Mouse (Mus musculus) left cerebral cortex, postnatal 36 days (tissue): ENCODE results near the gene Sult1b1. TPM values are rescaled to one million over a fixed set of nuclear protein-coding genes. Genes with fewer than 3 reads are reported as not detected.

Experiments used
- total RNA-seq, 2 experiments: library from RNA; stranded (reverse); gene quantifications; 2 replicates each; pipeline ENCODE4 v1.2.3; 2021

Sult1b1 gene
- total RNA-seq, 2 experiments from 2014 or later, result not detected

Other genes with a start within 250 kb of the Sult1b1 start
- not detected for gene Ugt2a3, start 201.0 kb downstream of the Sult1b1 start, total RNA-seq
- not detected for gene Ugt2b38, start 114.0 kb downstream of the Sult1b1 start, total RNA-seq
- not detected for gene Ugt2a2, start 55.9 kb downstream of the Sult1b1 start, total RNA-seq
- gene Gm43638, start 51.4 kb downstream of the Sult1b1 start, total RNA-seq, result not detected
- gene Ugt2a1, start 47.3 kb downstream of the Sult1b1 start, total RNA-seq, result not detected
- gene Sult1d1, start 30.8 kb upstream of the Sult1b1 start, total RNA-seq, result not detected
- not detected for gene Sult1e1, start 53.4 kb upstream of the Sult1b1 start, total RNA-seq
- gene Csn1s1, start 128.0 kb upstream of the Sult1b1 start, total RNA-seq, result not detected
- not detected for gene Csn2, start 161.4 kb upstream of the Sult1b1 start, total RNA-seq
- gene Csn1s2a, start 236.4 kb upstream of the Sult1b1 start, total RNA-seq, result not detected